Mouse (Mus musculus): ENCODE results near the gene Gm17455. TPM values are rescaled to one million over a fixed set of nuclear protein-coding genes. Genes with fewer than 3 reads are reported as not detected.

The Gm17455 gene
- polyA plus RNA-seq, 3 experiments from 2014 or later = 0.79 to 3.3 (median 1.5) TPM

GRCm38 (mm10) chr10:60419624-60420023 lies 20.1 kb downstream of the Gm17455 start:
- ATAC-seq = no peak

- no peak for ATAC-seq
Observed at GRCm38 (mm10) chr10:60422756-60423155, 23.2 kb downstream of the Gm17455 start.

- no peak for ATAC-seq
Observed at GRCm38 (mm10) chr10:60430001-60430400, 30.5 kb downstream of the Gm17455 start.

- no peak for ATAC-seq
Observed at GRCm38 (mm10) chr10:60430591-60430990, 31.1 kb downstream of the Gm17455 start.

DNA sequence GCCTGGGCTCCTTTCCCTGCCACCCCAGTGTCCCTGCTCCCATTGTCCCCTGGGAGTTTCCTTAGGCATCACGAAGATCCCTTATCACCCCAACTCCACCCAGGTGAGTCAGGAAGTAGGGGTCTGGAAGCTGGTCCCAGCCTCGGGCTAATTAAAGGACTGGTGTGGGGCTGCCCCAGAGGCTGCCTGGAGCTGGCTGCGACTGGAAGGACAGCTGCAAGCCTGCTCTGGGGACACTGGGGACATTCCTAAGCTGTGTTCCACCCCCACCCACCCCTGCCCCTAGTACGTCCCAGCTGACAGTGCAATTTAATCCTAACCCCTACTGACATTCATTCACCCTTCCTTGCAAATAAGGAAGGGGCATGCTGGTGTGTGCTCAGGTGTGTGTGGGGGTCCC lies 33.2 kb downstream of the Gm17455 start:
- no peak for ATAC-seq

GRCm38 (mm10) chr10:60442321-60442720 lies 42.8 kb downstream of the Gm17455 start:
- ATAC-seq = no peak

- no peak for ATAC-seq
Observed at GRCm38 (mm10) chr10:60443078-60443477, 43.6 kb downstream of the Gm17455 start.

DNA sequence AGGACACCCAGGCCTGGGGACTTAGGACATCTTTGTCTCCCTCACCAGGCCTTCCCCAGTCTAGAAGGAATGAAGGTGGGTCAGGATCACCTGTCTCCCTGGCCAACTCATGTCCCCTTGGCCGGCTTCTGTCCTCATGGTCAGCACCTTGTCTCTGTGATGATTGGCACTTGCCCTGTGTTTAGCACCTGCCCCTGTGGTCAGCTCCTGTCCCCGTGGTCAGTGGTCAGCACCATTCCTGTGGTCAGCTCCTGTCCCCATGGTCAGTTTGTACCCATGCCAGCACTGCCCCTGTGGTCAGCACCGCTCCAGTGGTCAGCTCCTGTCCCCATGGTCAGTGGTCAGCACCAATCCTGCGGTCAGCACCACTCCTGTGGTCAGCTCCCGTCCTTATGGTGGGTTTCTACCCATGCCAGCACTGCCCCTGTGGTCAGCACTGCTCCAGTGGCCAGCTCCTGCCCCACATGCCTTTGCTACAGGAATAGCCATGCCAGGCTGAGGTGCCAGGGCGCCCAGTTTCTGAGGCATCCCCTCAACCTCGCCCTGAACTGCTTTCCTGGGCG lies 45.6 kb downstream of the Gm17455 start:
- no peak for ATAC-seq

DNA sequence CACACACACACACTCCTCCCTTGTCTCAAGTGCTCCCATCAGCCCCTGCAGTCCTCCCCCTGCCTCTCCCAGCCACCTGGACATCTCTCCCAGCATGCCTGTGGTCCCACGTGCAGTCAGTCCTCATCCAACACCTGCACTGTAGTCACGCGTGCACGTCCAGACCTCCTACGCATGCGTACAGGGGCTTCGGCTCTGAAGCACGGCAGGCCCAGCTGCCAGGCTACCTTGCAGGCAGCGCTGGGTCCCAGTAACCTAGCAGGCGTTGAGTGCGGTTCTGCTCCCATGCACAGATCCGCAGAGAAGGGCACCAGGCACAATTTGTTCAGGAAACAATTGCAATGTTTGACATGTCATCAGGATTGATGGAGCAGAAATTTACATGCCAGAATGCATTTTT lies 47.7 kb downstream of the Gm17455 start:
- no peak for ATAC-seq

Other genes starting within 250 kb of the Gm17455 start
- gene Chst3, start 180.5 kb upstream of the Gm17455 start, polyA plus RNA-seq (2017; shearing (Covaris generic)) = under 1 TPM in 2 of 3 experiments, not detected in 1; 0.36 to 0.40 TPM
- gene Psap, start 122.1 kb upstream of the Gm17455 start, polyA plus RNA-seq (2017; shearing (Covaris generic)) = 100 to 1,000 TPM in 2 of 3 experiments, 10 to 100 TPM in 1; 79.4 to 218 (median 211) TPM
- 100 to 1,000 TPM; 181 to 200 (median 196) TPM for gene Vsir, start 52.9 kb upstream of the Gm17455 start, polyA plus RNA-seq (2017; shearing (Covaris generic))

Data from inflammation-experienced regulatory T-cells, adult 6 months (primary cell).